Mouse (Mus musculus) forebrain, embryonic 14.5 days (tissue): Measurements from ENCODE around the gene Zfp28. TPM values are rescaled to one million over a fixed set of nuclear protein-coding genes. Genes with fewer than 3 reads are reported as not detected.
A peak's percentile ranks its signal among the peaks of the same experiment; 100 is the strongest.

ENCODE experiments used
- ATAC-seq: fragments of 200-750 bp; cut with Nextera tagmentation; 2 replicates; pipeline ENCODE4 v1.8.0; 2017; ENCODE audit warnings: mild to moderate bottlenecking, moderate library complexity
- DNase-seq: peaks from one replicate; pipeline ENCODE4 v3.0.0-alpha.2; 2015; ENCODE audit warnings: low spot score
- H3K27ac ChIP-seq: fragments of 300-500 bp; sonication (generic); 2 replicates; pipeline ENCODE4 v1.5.1; 2014; ENCODE audit warnings: low read depth, mild to moderate bottlenecking, control low read depth, low read length, moderate library complexity
- H3K27me3 ChIP-seq: fragments of 300-500 bp; sonication (generic); replicated peaks from 2 replicates; pipeline ENCODE4 v1.6.1; 2014; ENCODE audit warnings: low read length, control low read depth, mixed read lengths; ENCODE audit not compliant: control insufficient read depth, insufficient read depth
- H3K36me3 ChIP-seq: fragments of 300-500 bp; sonication (generic); 2 replicates; pipeline ENCODE4 v1.6.1; 2014; ENCODE audit warnings: low read length, control low read depth; ENCODE audit not compliant: control insufficient read depth, insufficient read depth
- H3K4me1 ChIP-seq: fragments of 300-500 bp; sonication (generic); 2 replicates; pipeline ENCODE4 v1.6.1; 2014; ENCODE audit warnings: antibody characterized with exemption, low read length, control low read depth; ENCODE audit not compliant: control insufficient read depth, insufficient read depth
- H3K4me2 ChIP-seq: fragments of 300-500 bp; sonication (generic); 2 replicates; pipeline ENCODE4 v1.6.1; 2014; ENCODE audit warnings: mild to moderate bottlenecking, control low read depth, low read length
- H3K4me3 ChIP-seq: fragments of 300-500 bp; sonication (generic); 2 replicates; pipeline ENCODE4 v1.5.1; 2014; ENCODE audit warnings: low read depth, low read length, control low read depth
- H3K9ac ChIP-seq: fragments of 300-500 bp; sonication (generic); 2 replicates; pipeline ENCODE4 v1.6.1; 2014; ENCODE audit warnings: mild to moderate bottlenecking, low read length, control low read depth, moderate library complexity
- H3K9me3 ChIP-seq: fragments of 300-500 bp; sonication (generic); replicated peaks from 2 replicates; pipeline ENCODE4 v1.6.1; 2016; ENCODE audit warnings: low read length, control low read depth, mixed read lengths; ENCODE audit not compliant: control insufficient read depth
- WGBS: fragments of 180-500 bp; shearing (Covaris S2); extraction: QIAGEN DNeasy Blood & Tissue Kit; methylation state at CpG from one replicate; pipeline ENCODE4 v1.1.7; 2014; 5-methylcytosine and 5-hydroxymethylcytosine counted together
- polyA plus RNA-seq: library from polyadenylated mRNA; unstranded; fragments of >200 nt; fragmentation: Nextera tagmentation; extraction: Ambion mirVana; gene quantifications from 2 replicates; pipeline ENCODE4 v1.2.1, GENCODE M21; 2014

Zfp28 gene
- polyA plus RNA-seq, 1 experiment from 2014 or later, result 15.8 TPM

- 79% methylated on average over 8 of the region's 8 CpGs for WGBS
- Histone ChIP-seq H3K4me1 (0 out of 2 replicates have a peak, but pooled peaks cover 3% of the 10 kb centered on the region), H3K27ac (no peak overlapping the region), H3K9me3 (no peaks in the 10 kb centered on the region), H3K4me3 (peak overlapping the region; percentile 68), H3K27me3 (no peaks in the 10 kb centered on the region), H3K4me2 (peak overlapping the region; percentile 87), H3K36me3 (0 out of 2 replicates have a peak, but pooled peaks cover 2% of the 10 kb centered on the region), H3K9ac (peak overlapping the region; percentile 76)
- DNase-seq, result no peak
- ATAC-seq, result no peak
Observed at GRCm38 (mm10) chr7:6384011-6384410, 916 bp downstream of the Zfp28 start.

GRCm38 (mm10) chr7:6386995-6387394 lies 3.9 kb downstream of the Zfp28 start:
- 94% methylated on average over 7 of the region's 8 CpGs for WGBS
- 0 out of 2 replicates have a peak, but pooled peaks cover 3% of the 10 kb centered on the region for H3K4me1 ChIP-seq
- no peak overlapping the region for H3K27ac ChIP-seq
- H3K4me2 ChIP-seq, result no peak overlapping the region
- no peak overlapping the region for H3K4me3 ChIP-seq
- peaks cover 25% of the 10 kb centered on the region for H3K36me3 ChIP-seq
- DNase-seq, result peak; percentile 34
- no peaks in the 10 kb centered on the region for H3K27me3 ChIP-seq
- no peaks in the 10 kb centered on the region for H3K9me3 ChIP-seq
- H3K9ac ChIP-seq, result no peak overlapping the region
- no peak for ATAC-seq

- H3K9me3 ChIP-seq, result no peaks in the 10 kb centered on the region
- no peak overlapping the region for H3K4me3 ChIP-seq
- no peak overlapping the region for H3K9ac ChIP-seq
- no peak for DNase-seq
- no peak overlapping the region for H3K27ac ChIP-seq
- peaks cover 34% of the 10 kb centered on the region for H3K36me3 ChIP-seq
- no peak overlapping the region for H3K4me2 ChIP-seq
- no peaks in the 10 kb centered on the region for H3K27me3 ChIP-seq
- ATAC-seq, result no peak
- no peaks in the 10 kb centered on the region for H3K4me1 ChIP-seq
- 87% methylated on average over 5 of the region's 5 CpGs for WGBS
Observed at GRCm38 (mm10) chr7:6388971-6389370, 5.9 kb downstream of the Zfp28 start.

- 72% methylated on average over 5 of the region's 5 CpGs for WGBS
- no peaks in the 10 kb centered on the region for H3K27me3 ChIP-seq
- no peak for DNase-seq
Observed at GRCm38 (mm10) chr7:6389449-6389848, 6.4 kb downstream of the Zfp28 start.

GRCm38 (mm10) chr7:6397996-6398975 lies 15.2 kb downstream of the Zfp28 start, which contains the start of gene Smim17:
Gene Smim17 (plus strand): TSS chr7:6398715.
- peak within 1 kb of the TSS; percentile 61 for H3K9ac ChIP-seq
- peak within 1 kb of the TSS; percentile 59 for H3K4me2 ChIP-seq
- H3K27me3 ChIP-seq, result no peaks in the 10 kb centered on the region
- DNase-seq, result peak; percentile 82
- no peaks in the 10 kb centered on the region for H3K9me3 ChIP-seq
- peak within 1 kb of the TSS; percentile 41 for H3K4me3 ChIP-seq
- H3K27ac ChIP-seq, result no peak within 1 kb of the TSS; the same call in 1 of the 2 replicates
- H3K4me1 ChIP-seq, result no peaks in the 10 kb centered on the region
- 29% methylated on average over 25 of the region's 25 CpGs for WGBS
- peak; percentile 94 for ATAC-seq
- H3K36me3 ChIP-seq, result peaks cover 23% of the 10 kb centered on the region

More at GRCm38 (mm10) chr7:6389449-6389848, 6.4 kb downstream of the Zfp28 start:
- no peak for ATAC-seq
- H3K9ac ChIP-seq, result no peak overlapping the region
- H3K36me3 ChIP-seq, result peaks cover 39% of the 10 kb centered on the region
- no peaks in the 10 kb centered on the region for H3K4me1 ChIP-seq
- H3K9me3 ChIP-seq, result no peaks in the 10 kb centered on the region
- no peak overlapping the region for H3K4me2 ChIP-seq
- H3K27ac ChIP-seq, result no peak overlapping the region
- no peak overlapping the region for H3K4me3 ChIP-seq

GRCm38 (mm10) chr7:6410043-6410442 lies 26.9 kb downstream of the Zfp28 start, which contains the start of gene Gm20715:
Gene Gm20715 (plus strand): TSS chr7:6410277.
- Histone ChIP-seq H3K9me3 (no peaks in the 10 kb centered on the region), H3K36me3 (no peaks in the 10 kb centered on the region), H3K4me1 (no peaks in the 10 kb centered on the region), H3K27ac (no peak within 1 kb of the TSS), H3K4me3 (no peak within 1 kb of the TSS), H3K4me2 (no peak within 1 kb of the TSS), H3K27me3 (no peaks in the 10 kb centered on the region), H3K9ac (no peak within 1 kb of the TSS)
- WGBS, result 1% methylated on average over 17 of the region's 17 CpGs
- ATAC-seq (peak; percentile 76), DNase-seq (peak; percentile 86)

- H3K4me3 ChIP-seq, result peak overlapping the region; percentile 27
- no peaks in the 10 kb centered on the region for H3K9me3 ChIP-seq
- ATAC-seq, result peak; percentile 84
- WGBS, result 7% methylated on average over 20 of the region's 22 CpGs
- no peak overlapping the region for H3K27ac ChIP-seq
- DNase-seq, result peak; percentile 52
- no peaks in the 10 kb centered on the region for H3K4me1 ChIP-seq
- H3K4me2 ChIP-seq, result peak overlapping the region; percentile 46
- no peaks in the 10 kb centered on the region for H3K27me3 ChIP-seq
- no peaks in the 10 kb centered on the region for H3K36me3 ChIP-seq
- peak overlapping the region; percentile 50 for H3K9ac ChIP-seq
Observed at GRCm38 (mm10) chr7:6414626-6415441, 31.7 kb downstream of the Zfp28 start.

GRCm38 (mm10) chr7:6415442-6415787 lies 32.3 kb downstream of the Zfp28 start:
- no peak for DNase-seq
- ATAC-seq, result peak; percentile 38; the same call in 1 of the 2 replicates
- H3K36me3 ChIP-seq, result no peaks in the 10 kb centered on the region
- H3K4me3 ChIP-seq, result peak overlapping the region; percentile 27
- H3K4me2 ChIP-seq, result peak overlapping the region; percentile 46
- no peaks in the 10 kb centered on the region for H3K4me1 ChIP-seq
- no peaks in the 10 kb centered on the region for H3K9me3 ChIP-seq
- H3K27me3 ChIP-seq, result no peaks in the 10 kb centered on the region
- WGBS, result 17% methylated on average over 8 of the region's 8 CpGs
- peak overlapping the region; percentile 50 for H3K9ac ChIP-seq
- H3K27ac ChIP-seq, result no peak overlapping the region
